Comparison of ENCODE assay signal across 8 mouse cellular contexts in the genomic region with DNA sequence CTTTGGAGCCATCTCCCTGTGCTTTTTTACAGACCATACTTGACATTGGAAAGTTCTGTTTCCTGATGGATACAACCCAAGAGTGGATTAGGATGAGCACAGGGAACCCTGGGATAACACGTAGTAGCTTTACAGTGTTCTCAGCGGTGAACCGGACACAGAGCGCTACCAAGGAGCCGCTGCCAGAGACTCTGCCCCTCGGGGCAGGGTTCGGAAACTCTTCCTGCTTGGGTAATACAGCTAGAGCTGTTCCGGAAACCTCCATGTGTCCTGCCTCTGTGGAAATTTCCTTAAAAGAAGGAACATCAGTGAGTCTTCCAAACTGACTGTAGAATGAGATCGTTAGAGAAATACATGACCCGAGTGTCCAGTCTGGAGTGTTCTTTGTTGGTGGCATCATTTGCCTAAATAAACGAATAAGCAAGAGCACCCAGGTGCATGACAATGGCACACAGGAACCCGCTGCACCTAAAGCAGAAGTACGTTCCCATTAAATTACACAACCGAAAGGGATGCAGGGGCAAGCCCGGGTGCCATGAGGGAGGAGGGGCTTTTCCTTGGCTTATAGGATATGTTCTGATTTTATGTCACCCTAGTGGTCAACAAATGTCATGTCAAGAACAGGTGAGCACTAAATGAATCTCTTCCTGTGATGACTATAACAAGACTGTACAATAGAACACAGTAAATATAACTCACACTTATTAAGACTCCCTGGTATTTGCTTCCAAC.
DNase-seq lines count a peak whose midpoint lies in the region; ATAC-seq lines count a peak whose summit lies in the region.

No protein-coding gene starts in this region.

- H3K9ac ChIP-seq in lung, embryonic 15.5 days = no peak overlapping the region
- H3K9ac ChIP-seq in stomach, embryonic 14.5 days (replicated peaks; ENCODE audit: low read depth, low read length) = no peak overlapping the region

- no peak for ATAC-seq in lung, embryonic 15.5 days (ENCODE audit: borderline replicate concordance, extremely low read depth, low FRiP score, low TSS enrichment)
- 0 out of 4 replicates have a peak, but pooled peaks have one; percentile 29 to 38 for ATAC-seq in hematopoietic stem cell, adult 5-6 weeks (replicated peaks in 1 of 2; ENCODE audit: insufficient read depth in 1 of 2, low FRiP score in 2 of 2, low TSS enrichment in 1 of 2, low read depth in 1 of 2, poor library complexity in 2 of 2, severe bottlenecking in 2 of 2)
- no peak for ATAC-seq in stomach, embryonic 14.5 days (ENCODE audit: insufficient number of reproducible peaks, insufficient read depth, low FRiP score, low read depth)

- no peaks in the 10 kb centered on the region; the same call in 1 of the 2 replicates for H3K4me1 ChIP-seq in lung, embryonic 15.5 days
- 0 out of 2 replicates have a peak, but pooled peaks cover 5% of the 10 kb centered on the region for H3K4me1 ChIP-seq in limb, embryonic 10.5 days
- H3K4me1 ChIP-seq in stomach, embryonic 14.5 days (ENCODE audit: control insufficient read depth, insufficient read depth, low read length) = no peaks in the 10 kb centered on the region

- H3K9me3 ChIP-seq in lung, embryonic 15.5 days = no peaks in the 10 kb centered on the region
- no peaks in the 10 kb centered on the region for H3K9me3 ChIP-seq in limb, embryonic 10.5 days (replicated peaks)
- H3K9me3 ChIP-seq in stomach, embryonic 14.5 days (ENCODE audit: control insufficient read depth, low read depth, low read length) = no peaks in the 10 kb centered on the region

- H3K4me3 ChIP-seq in lung, embryonic 15.5 days = 0 out of 2 replicates have a peak overlapping the region, but pooled peaks have one; percentile 4
- H3K4me3 ChIP-seq in limb, embryonic 10.5 days = peak overlapping the region; percentile 21
- H3K4me3 ChIP-seq in stomach, embryonic 14.5 days (ENCODE audit: low read depth, low read length) = no peak overlapping the region

- peak overlapping the region; percentile 29 for H3K4me2 ChIP-seq in lung, embryonic 15.5 days
- H3K4me2 ChIP-seq in stomach, embryonic 14.5 days (replicated peaks; ENCODE audit: low read depth, low read length) = 0 out of 2 replicates have a peak overlapping the region, but pooled peaks have one; percentile 6

- WGBS in lung, embryonic 15.5 days = 63% methylated on average over 15 of the region's 15 CpGs
- 60% methylated on average over 15 of the region's 15 CpGs for WGBS in limb, embryonic 10.5 days
- whole genome bisulfite sequencing in stomach, embryonic 14.5 days = 63% methylated on average over 15 of the region's 15 CpGs

- no peaks in the 10 kb centered on the region for H3K36me3 ChIP-seq in lung, embryonic 15.5 days
- no peaks in the 10 kb centered on the region for H3K36me3 ChIP-seq in limb, embryonic 10.5 days
- no peaks in the 10 kb centered on the region for H3K36me3 ChIP-seq in stomach, embryonic 14.5 days (ENCODE audit: control insufficient read depth, insufficient read depth, low read length)

- no peaks in the 10 kb centered on the region for H3K27me3 ChIP-seq in lung, embryonic 15.5 days
- H3K27me3 ChIP-seq in limb, embryonic 10.5 days (ENCODE audit: low read depth, poor library complexity, severe bottlenecking) = peaks cover 28% of the 10 kb centered on the region
- H3K27me3 ChIP-seq in stomach, embryonic 14.5 days (ENCODE audit: control insufficient read depth, insufficient read depth, low read length) = 0 out of 2 replicates have a peak, but pooled peaks cover 3% of the 10 kb centered on the region

- no peak for DNase-seq in lung, postnatal 25 days (ENCODE audit: low spot score)
- peak; percentile 28 for DNase-seq in limb, embryonic 10.5 days (ENCODE audit: low spot score)
- no peak for DNase-seq in c-Kit-positive CD71-positive TER-119-positive erythroid progenitor cells, embryonic 14.5 days (ENCODE audit: low spot score)
- DNase-seq in cerebellum, adult 9-11 months = no peak
- DNase-seq in layer of hippocampus, adult 9-10 months (ENCODE audit: low spot score) = no peak

- H3K27ac ChIP-seq in lung, embryonic 15.5 days = no peak overlapping the region
- no peak overlapping the region for H3K27ac ChIP-seq in limb, embryonic 10.5 days
- no peak overlapping the region for H3K27ac ChIP-seq in stomach, embryonic 14.5 days (ENCODE audit: low read length)

Comparison
In these comparisons a context has a peak if more than half of its experiments do, and no peak if none do; other contexts are left out.
1. ATAC-seq: peak in hematopoietic stem cell, adult 5-6 weeks (2 of 2); none in lung, embryonic 15.5 days (single experiment) and stomach, embryonic 14.5 days (single experiment).